Mouse (Mus musculus) ES-E14 (cell line): ENCODE data around the gene Olfr689. TPM values are rescaled to one million over a fixed set of nuclear protein-coding genes. Genes with fewer than 3 reads are reported as not detected.

Experiments used
- DNase-seq: peaks from one replicate; pipeline ENCODE4 v3.0.0-alpha.2; 2013; ENCODE audit warnings: low read depth, low spot score
- H3K27ac ChIP-seq: 2 replicates; pipeline ENCODE4 v1.5.1; 2012; ENCODE audit warnings: low read depth, mild to moderate bottlenecking, low read length, moderate library complexity, mixed read lengths; ENCODE audit not compliant: poor library complexity, insufficient read depth, severe bottlenecking
- H3K36me3 ChIP-seq: 2 replicates; pipeline ENCODE4 v1.6.1; 2012; ENCODE audit warnings: mild to moderate bottlenecking, low read length, moderate library complexity, mixed read lengths; ENCODE audit not compliant: control insufficient read depth, poor library complexity, insufficient read depth, severe bottlenecking
- H3K4me1 ChIP-seq, 2 experiments: fragments of 150-350 bp in 1 of 2; sonication (generic) in 1 of 2; 2 replicates each; pipeline ENCODE4 v1.6.1; 2012; ENCODE audit warnings: low read length in 2 of 2, mild to moderate bottlenecking in 1 of 2, mixed read lengths in 1 of 2; ENCODE audit not compliant: control insufficient read depth in 2 of 2, insufficient read depth in 2 of 2, poor library complexity in 1 of 2
- H3K4me3 ChIP-seq, 2 experiments: fragments of 150-350 bp in 1 of 2; sonication (generic) in 1 of 2; 2 replicates each; pipeline ENCODE4 v1.5.1; 2012; ENCODE audit warnings: low read length in 2 of 2, low read depth in 1 of 2, mild to moderate bottlenecking in 1 of 2, mixed read lengths in 1 of 2; ENCODE audit not compliant: insufficient read depth in 1 of 2, poor library complexity in 1 of 2, severe bottlenecking in 1 of 2
- H3K9ac ChIP-seq: 2 replicates; pipeline ENCODE4 v1.6.1; 2012; ENCODE audit warnings: low read depth, mild to moderate bottlenecking, low read length, mixed read lengths; ENCODE audit not compliant: poor library complexity, insufficient read depth, severe bottlenecking
- H3K9me3 ChIP-seq: fragments of 150-350 bp; sonication (generic); 2 replicates; pipeline ENCODE4 v1.6.1; 2012; ENCODE audit warnings: low read depth, mild to moderate bottlenecking, low read length; ENCODE audit not compliant: control insufficient read depth, insufficient read depth
- CHD2 ChIP-seq: IDR thresholded peaks from 2 replicates; pipeline ENCODE4 v1.6.1; 2014; ENCODE audit warnings: mild to moderate bottlenecking, low read depth, low read length, inconsistent platforms
- HCFC1 ChIP-seq: IDR thresholded peaks from 2 replicates; pipeline ENCODE4 v1.6.1; 2012; ENCODE audit warnings: low read length, inconsistent platforms, borderline replicate concordance; ENCODE audit not compliant: insufficient read depth
- MAFK ChIP-seq: IDR thresholded peaks from 2 replicates; pipeline ENCODE4 v1.6.1; 2014; ENCODE audit warnings: mild to moderate bottlenecking, low read depth, low read length, inconsistent platforms; ENCODE audit not compliant: insufficient read depth
- ZC3H11A ChIP-seq: IDR thresholded peaks from 2 replicates; pipeline ENCODE4 v1.6.1; 2012; ENCODE audit warnings: low read depth, mild to moderate bottlenecking, inconsistent platforms, low read length, borderline replicate concordance
- ZNF384 ChIP-seq: IDR thresholded peaks from 2 replicates; pipeline ENCODE4 v1.6.1; 2012; ENCODE audit warnings: low read depth, low read length, inconsistent platforms
- in situ Hi-C, 2 experiments: fragments of 600-800 bp; cut with MboI; formaldehyde crosslinking; loops; one replicate each; pipeline ENCODE4 v1.15.1; 2025; ENCODE audit warnings: low sequenced_read_pairs in 2 of 2, inconsistent platforms in 1 of 2; ENCODE audit not compliant: unreplicated experiment in 2 of 2
- total RNA-seq: library from RNA; depleted of rRNA; stranded (reverse); fragments of 300-350 nt; gene quantifications from 2 replicates; pipeline ENCODE4 v1.2.3, GENCODE M21; 2012; rRNA removed

Olfr689 gene
- not detected in 2 replicates for total RNA-seq

DNA sequence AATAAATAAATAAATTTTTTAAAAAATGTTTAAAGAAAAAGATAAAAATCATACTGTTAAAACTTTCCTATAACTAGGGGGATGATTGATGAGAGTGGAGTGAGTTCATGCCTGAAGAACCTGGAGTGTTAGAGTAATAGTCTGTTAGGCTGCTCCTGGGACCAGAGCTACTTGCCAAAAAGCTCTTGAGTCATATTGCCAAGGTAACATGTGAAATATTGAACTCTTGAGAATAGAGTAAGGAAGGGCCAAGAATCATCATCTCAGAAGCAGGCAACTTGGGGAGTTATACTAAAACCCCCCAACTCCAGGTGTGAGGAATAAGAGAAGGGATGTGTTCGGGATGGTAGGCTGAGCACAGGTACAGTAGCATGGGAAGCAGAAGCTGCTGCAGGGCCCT lies at the start of gene Olfr689:
Olfr689 (plus strand) TSS at position 301 of the 400 bp plus-strand sequence.
- DNase-seq, result no peak
- no peak within 1 kb of the TSS for H3K9ac ChIP-seq
- no peaks in the 10 kb centered on the region for H3K9me3 ChIP-seq
- in situ Hi-C loops, result loop anchor here (25.0 kb wide), 1 partner anchor 99 kb away; the partner anchor contains the start of gene Olfr686 (in 2 of the 2)
- no peak within 1 kb of the TSS for H3K27ac ChIP-seq
- TF ChIP-seq CHD2, result no peak
- no peak for TF ChIP-seq HCFC1
- no peak for TF ChIP-seq ZNF384
- H3K4me1 ChIP-seq, result no peaks in the 10 kb centered on the region
- H3K4me3 ChIP-seq, result no peak within 1 kb of the TSS
- no peaks in the 10 kb centered on the region for H3K36me3 ChIP-seq

DNA sequence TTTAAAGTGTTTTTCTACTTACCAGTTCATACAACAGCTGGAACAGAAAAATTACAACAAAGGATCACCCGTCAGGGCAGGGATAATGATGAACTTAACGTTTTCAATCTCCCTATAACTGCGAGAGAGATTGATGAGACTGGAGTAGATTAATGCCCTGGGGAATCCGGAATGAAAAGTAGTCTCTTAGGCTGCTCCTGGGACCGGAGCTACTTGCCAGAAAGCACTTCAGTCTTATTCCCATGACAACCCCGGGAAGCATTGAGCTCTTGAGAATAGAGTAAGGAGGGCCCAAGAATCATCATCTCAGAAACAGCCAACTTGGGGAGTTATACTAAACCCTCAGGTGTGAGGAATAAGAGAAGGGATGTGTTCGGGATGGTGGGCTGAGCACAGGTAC lies 38.5 kb upstream of the Olfr689 start:
- no peak overlapping the region for H3K9ac ChIP-seq
- no peak overlapping the region for H3K4me3 ChIP-seq
- no peaks in the 10 kb centered on the region for H3K36me3 ChIP-seq
- in situ Hi-C loops, result no loop called here
- H3K9me3 ChIP-seq, result no peaks in the 10 kb centered on the region
- no peak overlapping the region for H3K27ac ChIP-seq
- H3K4me1 ChIP-seq, result no peaks in the 10 kb centered on the region
- no peak for DNase-seq
- TF ChIP-seq ZC3H11A (no peak), HCFC1 (no peak), CHD2 (no peak), ZNF384 (no peak), MAFK (no peak)

DNA sequence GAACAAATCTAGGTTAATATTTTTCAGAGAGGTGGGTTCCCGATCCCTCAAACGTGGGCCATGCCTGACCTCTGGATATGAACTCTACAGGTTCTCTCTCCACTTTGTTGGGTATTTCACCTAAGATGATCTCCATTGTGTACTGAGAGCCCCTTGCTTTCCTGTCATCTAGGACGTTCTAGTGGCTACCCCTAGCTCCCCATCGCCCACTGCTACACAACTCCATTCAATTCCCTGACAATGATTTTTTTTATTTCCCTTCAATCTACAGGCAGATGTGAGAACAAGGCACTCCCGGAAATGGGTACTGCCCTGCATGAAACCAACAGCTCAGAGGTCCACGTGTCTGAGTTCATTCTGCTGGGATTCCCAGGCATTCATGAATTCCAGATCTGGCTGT lies 23.2 kb upstream of the Olfr689 start, which contains the start of gene Olfr688:
Olfr688 (plus strand) TSS at position 301 of the 400 bp plus-strand sequence.
- TF ChIP-seq ZC3H11A (no peak), ZNF384 (no peak)
- no peak for DNase-seq
- in situ Hi-C loops, result no loop called here
- Histone ChIP-seq H3K27ac (no peak within 1 kb of the TSS), H3K9ac (no peak within 1 kb of the TSS), H3K36me3 (no peaks in the 10 kb centered on the region), H3K4me1 (no peaks in the 10 kb centered on the region), H3K4me3 (no peak within 1 kb of the TSS), H3K9me3 (no peaks in the 10 kb centered on the region)

DNA sequence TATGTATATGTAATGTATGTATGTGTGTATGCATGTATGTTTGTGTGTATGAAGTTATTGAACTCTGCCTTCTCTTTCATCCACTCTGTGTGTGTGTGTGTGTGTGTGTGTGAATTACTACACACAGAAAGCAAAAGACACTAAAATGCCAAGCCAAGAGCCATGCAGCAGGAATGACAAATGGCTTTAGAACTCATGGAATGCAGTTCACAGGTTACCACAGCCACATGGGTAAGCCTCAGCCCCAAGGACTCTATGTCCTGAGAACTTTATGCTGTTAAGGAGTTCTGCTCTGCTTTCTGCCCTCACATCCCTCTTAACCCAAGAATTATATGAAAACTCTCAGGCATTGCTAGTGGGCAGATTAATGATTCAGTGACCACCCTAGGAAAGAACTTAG lies 20.9 kb upstream of the Olfr689 start:
- Histone ChIP-seq H3K4me1 (no peaks in the 10 kb centered on the region), H3K9me3 (no peaks in the 10 kb centered on the region), H3K9ac (no peak overlapping the region), H3K36me3 (no peaks in the 10 kb centered on the region), H3K27ac (no peak overlapping the region), H3K4me3 (no peak overlapping the region)
- in situ Hi-C loops, result no loop called here
- TF ChIP-seq ZNF384, result no peak
- TF ChIP-seq HCFC1, result no peak
- no peak for TF ChIP-seq ZC3H11A
- no peak for TF ChIP-seq MAFK
- no peak for TF ChIP-seq CHD2
- DNase-seq, result no peak

DNA sequence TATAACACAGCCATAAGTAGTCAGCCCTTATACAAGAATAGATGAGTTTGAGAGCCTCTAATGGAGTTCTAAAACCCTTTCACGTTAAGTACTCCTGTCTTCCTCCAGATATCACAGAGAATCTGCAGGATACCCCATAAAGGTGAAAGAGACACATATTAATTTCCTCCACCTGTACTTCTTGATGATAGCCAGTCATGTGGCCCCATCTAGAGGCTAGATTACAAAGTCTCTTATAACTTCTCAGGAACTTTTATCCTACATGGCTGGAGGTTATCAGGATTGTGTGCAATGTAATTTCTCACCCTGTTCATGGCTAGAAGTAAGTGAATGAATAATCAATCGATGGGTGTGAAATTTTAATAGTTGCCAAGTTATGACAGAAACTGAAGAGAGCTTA lies 14.3 kb downstream of the Olfr689 start:
- no peaks in the 10 kb centered on the region for H3K9me3 ChIP-seq
- in situ Hi-C loops, result no loop called here
- H3K4me3 ChIP-seq, result no peak overlapping the region
- no peak for DNase-seq
- H3K36me3 ChIP-seq, result no peaks in the 10 kb centered on the region
- no peaks in the 10 kb centered on the region for H3K4me1 ChIP-seq
- no peak overlapping the region for H3K9ac ChIP-seq
- TF ChIP-seq ZNF384, result no peak
- no peak for TF ChIP-seq ZC3H11A
- no peak for TF ChIP-seq CHD2
- TF ChIP-seq MAFK, result no peak
- no peak for TF ChIP-seq HCFC1
- no peak overlapping the region for H3K27ac ChIP-seq
